Mouse (Mus musculus) thymus, postnatal 14 days (tissue): Measurements from ENCODE around the gene Gse1.
A peak's percentile ranks its signal among the peaks of the same experiment; 100 is the strongest.

Source experiments
- DNase-seq: peaks from one replicate; pipeline ENCODE4 v3.0.0; 2021

Gene Gse1

DNA sequence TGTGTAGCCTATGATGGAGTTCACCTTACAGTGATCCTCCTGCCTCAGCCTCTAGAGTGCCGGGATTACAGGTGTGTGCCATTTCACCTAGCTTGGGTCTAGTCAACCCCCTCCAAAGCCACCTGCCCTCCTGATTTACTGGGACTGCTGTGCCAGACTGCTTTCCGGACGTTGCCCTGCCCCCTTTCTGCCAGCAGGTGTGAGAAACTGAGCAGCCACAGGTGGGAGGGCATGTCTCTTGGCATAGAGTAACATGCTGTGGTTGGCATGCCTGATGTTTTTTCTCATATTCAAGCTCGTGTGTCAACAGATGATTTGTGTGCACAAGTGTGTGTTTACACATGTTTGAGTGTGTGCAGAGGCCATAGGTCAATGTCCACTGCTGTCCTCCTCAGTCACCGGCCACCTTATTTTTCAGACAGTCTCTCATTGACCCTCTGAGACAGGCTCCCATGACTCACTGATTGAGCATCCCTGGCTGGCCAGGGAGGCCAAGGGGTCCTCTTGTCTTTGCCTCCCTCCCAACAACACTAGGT, 15.7 kb downstream of the Gse1 start:
- DNase-seq: no peak

DNA sequence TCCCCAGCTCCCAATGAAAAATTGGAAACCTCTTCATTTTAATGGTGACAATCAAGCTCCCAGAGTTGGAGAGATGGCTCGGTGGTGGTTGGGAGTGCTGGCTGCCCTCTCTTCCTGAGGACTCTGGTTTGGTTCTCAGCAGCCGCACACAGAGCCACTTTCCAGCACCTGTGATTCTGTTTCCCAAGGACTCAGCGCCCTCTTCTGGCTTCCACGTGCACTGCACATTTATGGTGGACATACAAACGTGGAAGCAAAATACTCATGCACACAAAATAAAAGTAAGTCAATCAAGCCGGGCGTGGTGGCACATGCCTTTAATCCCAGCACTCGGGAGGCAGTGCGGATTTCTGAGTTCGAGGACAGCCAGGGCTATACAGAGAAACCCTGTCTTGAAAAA, 16.3 kb downstream of the Gse1 start:
- DNase-seq: no peak

DNA sequence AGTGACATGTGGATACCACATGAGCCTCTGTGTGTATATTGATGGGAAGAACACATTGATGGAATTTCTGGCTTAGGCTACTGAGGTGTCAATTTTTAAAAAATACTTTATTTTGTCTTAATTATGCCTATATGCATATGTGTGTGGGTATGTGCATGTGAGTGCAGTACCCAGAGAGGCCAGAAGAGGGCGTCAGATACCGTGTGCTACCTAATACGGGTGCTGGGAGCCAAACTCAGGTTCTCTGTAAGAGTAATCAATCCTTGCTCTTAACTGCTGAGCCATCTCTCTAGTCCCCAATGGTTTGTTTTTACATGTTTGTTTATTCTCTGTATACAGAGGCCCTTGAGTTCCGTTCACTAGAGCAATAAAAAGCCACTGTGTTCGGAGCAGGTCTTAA, 19.4 kb downstream of the Gse1 start:
- DNase-seq: no peak

DNA sequence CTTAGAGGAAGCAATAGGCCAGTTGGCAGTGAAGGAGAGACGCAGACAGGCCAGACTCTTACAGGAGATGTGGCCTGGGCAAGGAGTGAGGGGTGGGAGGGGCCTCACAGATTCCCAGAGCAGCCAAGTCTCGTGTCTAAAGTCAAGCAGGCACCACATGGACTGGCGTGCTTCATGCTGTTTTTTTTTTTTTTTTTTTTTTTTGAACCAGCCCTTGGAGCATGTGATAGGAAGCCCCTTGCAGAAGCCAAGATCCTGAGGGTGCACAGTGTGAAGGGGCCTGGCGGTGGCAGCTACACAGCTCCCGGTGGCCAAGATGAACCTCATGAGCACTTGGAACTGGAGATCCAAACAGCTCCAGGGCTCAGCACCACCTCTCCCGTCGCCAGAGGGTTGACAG, 19.8 kb downstream of the Gse1 start:
- DNase-seq: no peak

DNA sequence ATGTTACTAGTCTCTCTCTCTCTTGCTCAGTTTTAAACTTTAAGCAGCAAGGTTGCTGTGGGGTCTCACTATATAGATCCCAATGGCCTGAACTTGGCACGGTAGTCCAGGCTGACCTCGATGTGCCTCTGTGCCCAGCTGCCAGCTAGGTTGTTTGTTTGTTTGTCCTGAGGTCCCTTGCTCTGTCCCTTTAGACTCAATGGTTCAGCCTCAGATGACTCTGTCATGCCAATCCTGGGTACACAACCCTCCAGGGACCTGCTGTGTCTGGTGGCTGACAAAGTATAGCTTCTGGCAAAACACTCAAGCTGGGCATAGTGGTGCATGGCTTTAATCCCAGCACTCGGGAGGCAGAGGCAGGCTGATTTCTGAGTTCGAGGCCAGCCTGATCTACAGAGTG, 20.2 kb downstream of the Gse1 start:
- DNase-seq: no peak

DNA sequence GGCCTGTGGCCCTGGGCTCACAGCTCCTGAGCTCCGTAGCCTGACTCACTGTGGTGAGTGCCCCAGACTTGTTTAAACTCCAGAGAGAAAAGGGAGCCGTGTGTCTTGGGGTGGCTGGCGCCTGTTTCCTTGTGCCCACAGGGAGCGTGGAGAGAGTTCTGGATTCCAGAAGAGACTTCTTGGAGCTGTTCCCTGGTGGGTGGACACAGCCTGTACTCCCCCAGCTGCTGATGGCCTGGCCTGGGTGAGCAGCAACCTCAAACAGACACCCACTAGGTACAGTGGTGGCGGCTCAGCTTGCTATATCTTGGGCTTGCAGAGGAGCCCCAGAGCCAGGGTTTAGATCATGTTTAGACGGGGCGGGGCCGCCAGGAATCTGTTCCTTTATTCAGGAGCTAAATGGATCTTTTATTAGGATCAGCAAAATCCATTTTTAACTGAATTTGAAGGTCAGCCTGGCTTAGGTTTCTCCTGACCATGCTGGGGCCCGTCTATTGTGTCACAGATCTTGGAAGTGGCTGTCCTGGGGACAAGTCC, 21.6 kb downstream of the Gse1 start:
- no peak for DNase-seq

DNA sequence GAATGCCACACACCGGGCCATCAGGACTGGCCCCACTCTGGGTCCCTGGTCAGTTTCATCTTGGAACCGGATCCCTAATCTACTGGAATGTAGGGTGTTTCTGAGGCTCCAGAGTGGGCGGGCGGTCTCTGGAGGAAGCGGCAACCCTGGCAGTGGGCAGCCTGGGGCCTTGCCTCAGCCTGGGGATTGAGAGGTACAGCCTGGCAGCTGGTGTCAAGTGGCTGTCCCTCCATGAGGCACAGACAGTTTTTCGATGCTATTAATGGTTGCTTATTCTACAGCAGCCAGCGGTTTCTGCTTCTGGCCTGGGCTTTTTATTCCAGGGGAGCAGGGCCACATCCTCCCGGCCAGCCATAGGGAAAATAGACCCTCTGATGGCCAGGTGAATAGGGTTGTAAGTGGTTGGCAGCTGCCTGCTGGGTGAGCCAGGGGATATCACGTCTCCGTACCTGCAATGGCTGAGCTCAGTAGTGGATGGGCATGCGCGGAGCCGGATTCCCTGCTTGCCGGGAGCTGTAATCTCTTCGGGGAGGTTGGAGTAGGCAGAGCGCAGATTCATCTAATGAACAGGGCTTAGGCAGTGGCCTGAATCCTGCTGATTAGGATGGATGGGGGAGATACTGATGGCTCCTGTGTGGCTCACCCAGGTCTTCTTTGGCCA, 22.6 kb downstream of the Gse1 start:
- no peak for DNase-seq

DNA sequence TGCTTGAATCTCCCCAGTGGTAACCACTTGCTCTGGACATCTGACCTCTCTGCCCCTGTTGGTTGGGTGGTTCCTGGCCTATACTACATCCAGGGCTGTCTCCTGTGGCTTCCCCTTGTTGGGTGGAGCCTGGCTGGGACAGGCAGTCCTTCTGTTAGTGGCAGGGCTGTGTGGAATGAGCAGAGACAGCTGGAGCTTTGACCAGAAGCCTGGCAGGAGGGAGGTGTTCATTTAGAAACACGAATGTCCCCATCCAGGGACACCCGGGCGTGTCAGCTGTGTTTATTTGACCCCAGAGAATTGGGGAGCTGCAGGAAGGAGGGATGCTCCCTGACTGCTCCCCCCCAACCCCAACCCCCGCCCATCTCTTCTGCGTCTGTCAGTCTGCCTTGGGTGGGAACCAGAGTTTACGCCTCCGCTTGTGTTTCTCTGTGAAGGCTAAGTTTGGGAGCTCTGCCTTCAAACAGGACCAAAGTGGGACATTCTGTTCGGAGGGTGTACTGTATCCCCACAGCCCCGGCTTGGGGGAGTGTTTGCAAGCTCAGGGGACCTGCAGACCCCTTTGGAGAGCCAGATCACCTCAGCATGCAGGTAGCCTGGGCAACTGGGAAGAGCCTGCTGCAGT, 23.3 kb downstream of the Gse1 start:
- no peak for DNase-seq

DNA sequence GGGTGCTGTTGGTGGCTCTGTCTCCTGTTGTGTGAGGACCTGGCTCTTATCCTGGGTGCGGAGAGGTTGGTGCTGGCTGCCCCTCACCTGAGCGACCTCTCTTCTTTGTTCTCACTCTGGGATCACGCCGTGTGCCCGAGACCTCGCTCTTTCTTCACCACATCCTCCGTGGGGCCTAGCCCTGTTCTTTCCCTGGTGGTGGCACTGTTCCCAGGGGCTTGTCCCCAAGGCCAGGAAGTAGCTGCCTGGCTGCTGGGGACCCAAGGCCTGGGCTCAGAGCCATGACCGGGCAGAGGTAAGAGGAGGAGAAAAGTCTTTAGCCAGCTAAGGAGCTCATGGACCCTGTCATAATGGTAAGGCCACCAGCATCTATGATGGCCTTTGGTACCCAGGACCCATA, 25.4 kb downstream of the Gse1 start:
- DNase-seq: no peak

DNA sequence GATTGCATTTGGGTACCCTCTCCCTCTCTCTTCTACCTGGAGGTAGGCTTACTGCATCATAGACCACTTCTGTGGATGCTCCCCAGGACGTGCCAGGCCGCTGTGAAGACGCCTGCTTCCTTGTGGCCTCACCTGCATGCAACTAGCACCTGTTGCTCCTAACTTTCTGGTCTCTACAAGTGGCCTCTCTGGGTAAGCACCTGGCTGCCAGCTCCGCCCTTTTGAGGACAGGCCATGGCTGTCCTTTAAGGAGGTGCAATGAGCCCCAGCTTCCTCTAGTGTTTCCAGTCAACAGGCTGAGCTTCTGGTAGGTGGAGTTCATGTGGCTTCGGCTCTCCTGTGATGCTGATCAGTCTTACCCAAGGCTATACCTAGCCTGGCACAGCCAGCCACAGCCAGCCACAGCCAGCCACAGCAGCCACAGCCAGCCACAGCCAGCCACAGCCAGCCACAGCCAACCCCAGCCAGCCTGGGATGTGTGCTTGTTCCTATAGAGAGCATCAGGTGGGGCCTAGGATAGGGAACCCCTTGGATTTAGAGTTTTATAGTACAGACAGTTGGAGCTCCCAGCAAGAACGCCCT, 27.2 kb downstream of the Gse1 start:
- no peak for DNase-seq

DNA sequence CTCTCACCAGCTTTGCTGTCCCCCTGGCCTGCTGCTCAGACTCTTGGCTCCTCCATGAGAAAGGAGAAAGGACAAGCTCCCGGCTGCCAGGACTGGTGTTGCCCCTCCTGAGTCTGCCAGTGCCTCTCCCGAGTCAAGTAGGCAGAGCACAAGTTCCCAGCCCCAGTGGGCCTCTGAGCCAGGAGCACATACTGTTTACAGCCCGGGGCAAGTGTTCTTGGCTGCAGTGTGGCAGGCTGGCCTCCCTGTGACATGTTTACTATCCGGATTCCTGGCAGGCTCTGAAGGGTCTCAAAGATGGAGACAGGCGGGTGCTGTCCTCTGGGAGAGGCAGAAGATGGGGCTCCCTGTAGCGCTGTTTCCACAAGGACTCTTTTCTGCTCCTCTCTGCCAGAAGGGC, 28.7 kb downstream of the Gse1 start:
- DNase-seq: no peak

DNA sequence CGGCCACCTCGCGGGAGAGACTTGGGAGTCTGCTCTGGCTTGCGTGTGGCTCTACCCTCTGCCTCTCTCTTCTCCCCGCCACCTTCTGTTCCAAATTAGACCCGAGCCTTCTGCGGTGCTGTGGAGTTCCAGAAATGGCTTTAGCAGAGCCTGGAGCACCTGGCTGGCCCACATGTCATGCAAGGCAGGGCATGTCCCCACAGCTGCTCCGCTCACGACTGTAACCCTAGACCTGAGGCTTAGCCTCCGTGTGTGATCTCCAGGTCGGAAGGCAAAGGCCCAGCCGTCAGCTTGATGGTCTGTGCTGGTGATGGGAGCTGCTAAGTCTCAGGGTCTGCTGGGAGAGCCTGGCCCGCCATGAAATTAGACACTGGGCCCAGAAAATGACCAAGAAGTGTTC, 30.9 kb downstream of the Gse1 start:
- DNase-seq: no peak

DNA sequence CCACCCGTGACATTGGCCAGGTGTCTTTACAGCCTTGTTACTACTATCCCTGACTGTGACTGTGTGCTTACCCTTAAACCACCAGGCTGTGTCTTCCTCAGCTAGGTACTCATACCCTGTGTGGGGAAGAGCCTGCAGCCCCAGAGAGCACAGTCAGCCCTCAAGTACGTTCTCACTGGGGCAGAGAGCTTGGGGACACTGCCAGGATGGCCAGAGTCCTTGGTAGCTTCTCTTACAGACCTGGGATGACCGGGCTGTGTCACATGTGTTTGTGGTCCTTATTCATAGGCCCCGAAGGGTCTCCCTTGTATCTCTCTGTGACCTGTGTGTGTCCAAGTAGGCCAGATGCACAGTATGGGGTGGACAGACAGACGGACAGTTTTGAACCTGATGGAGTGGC, 32.4 kb downstream of the Gse1 start:
- no peak for DNase-seq

DNA sequence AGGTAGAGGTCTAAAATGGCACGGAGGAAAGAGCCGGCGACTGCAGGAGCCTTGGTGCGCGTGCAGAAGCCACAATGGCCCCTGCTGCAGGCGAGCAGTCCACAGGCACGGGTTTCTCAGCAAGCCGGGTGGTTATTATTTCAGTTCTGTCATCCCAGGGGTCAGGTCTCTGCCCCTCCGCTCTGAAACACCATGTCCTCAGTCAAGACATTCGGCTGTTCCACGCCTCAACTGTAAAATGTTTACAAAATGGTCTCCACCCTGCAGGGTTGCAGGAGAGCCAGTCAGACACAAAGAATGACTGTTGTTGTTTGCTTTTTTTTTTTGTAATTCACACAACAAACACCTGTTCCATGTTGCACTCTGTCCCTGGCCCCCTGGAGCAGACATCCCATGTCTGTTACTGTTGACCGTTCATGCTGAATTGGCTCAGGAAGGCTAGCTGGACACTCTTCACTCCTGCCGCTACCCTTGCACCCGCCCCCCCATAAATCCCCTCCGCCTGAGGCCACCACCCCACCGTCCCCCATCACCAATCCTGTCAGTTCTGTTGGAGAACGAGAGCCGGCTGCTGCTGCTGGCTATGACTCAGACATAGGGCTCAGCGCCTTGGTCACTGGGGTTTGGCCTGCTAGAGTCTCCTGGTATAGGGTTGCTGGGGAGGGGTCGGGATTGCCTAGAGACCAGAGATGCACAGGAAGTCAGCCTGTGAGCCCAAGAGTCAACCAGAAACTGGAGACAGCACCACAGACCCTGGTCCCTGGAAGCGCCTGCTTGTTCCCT, 33.3 kb downstream of the Gse1 start:
- no peak for DNase-seq

DNA sequence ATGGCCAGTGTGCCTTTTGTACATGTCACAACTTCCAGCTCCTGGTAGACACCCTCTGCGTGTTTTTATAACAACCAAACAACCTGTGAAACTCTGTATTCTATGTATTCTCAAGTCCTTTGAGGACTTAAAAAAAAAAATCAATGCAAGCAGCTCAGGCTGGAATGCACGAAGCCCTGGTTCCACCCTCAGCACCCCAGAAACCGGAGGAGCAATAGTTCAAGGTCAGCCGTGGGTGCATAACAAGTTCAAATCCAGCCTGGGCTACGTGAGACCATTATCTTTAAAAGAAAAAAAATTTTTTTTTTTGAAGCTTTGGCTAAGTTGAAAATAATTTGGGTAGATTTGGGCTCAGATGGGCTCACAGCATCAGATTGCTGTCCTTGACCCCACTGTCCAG, 35.6 kb downstream of the Gse1 start:
- DNase-seq: no peak

DNA sequence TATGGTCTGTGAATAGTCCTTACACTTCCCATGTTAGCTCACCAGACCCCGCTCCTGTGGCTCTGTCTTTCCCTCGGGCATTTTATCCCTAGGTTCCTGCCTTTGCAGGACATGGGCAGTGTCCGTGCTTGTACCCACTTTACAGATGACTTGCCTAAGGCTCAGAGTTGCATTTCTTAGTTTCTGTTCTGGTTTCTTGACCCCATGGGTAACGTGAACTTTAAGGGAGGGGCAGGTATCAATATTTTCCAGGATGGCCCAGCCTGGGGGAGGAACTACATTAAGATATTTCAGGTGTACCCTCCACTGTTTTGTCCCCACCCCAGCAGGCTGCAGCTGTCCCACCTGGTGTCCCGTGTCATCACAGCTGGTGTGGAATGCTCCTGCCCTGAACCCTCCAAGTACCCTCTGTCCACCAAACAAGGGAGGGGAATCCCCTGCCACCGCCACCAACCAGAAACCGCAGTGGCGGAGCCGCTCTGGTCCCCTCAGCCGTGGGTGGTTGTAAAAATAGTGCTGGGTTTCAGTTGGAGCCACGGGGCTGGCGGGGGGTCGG, 36.2 kb downstream of the Gse1 start:
- no peak for DNase-seq

DNA sequence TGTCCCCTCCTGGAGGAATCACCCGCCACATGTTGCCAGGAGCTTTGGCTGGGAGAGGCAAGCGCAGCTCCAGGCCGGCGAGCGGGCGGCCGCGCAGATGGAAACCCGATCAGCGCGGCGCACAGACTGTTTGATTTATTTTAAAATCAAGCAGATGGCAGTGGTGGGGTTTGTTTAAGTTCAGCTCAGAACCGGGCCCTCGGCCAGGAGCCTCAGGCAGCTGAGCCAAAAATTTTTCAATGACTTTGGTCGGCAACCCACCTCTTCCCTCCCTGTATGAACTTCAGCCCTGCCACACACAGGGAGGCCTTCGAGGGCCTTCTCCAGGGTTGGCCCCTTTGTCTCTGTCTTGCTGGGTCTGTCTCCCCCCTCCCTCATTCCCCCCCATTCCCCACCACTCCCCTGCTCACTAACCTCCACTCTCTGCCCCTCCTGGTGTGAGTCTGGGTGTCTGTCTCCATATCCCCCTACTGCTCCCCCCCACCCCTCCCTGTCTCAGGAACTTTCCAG, 36.7 kb downstream of the Gse1 start:
- DNase-seq: no peak

DNA sequence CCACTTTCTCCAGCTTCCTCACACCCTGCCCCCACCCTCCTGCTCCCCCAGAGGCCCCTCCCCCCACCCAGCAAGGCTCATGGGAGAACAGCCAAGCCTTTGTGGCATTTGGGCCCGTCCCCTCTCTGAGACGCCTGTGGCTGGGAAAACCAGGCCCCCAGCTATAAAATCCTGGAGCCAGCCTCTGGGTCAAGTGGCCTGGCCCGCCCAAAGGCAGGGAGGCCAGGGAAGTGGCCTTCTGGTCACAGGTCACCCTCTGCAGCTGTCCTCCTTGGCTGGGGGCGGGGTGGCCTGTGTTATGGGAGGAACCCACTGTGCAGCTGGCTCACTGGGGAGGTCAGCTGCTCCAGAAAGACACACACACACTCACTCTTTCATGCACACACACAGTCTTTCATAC, 37.2 kb downstream of the Gse1 start:
- no peak for DNase-seq

DNA sequence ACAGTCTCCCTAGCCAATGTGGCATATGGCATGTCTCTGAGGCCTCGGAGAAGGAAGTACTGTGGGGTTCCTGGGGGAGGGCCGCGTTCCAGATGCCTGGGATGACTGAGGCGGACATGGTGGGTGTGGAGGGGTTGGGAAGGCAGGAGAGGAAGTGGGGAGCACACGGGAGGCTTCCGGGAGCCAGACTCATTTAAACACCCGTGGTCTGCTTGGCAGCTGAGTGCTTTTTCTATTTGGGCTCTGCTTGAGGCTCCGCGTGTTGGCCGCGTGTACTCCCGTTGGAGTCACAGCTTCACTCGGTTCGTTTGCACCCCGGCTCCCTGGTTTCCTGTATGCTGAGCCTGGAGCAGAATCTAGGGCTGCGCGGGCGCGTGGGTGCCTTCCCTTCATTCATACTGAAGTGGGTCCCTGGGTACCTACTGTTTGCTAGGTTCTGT, 40.3 kb downstream of the Gse1 start:
- no peak for DNase-seq

DNA sequence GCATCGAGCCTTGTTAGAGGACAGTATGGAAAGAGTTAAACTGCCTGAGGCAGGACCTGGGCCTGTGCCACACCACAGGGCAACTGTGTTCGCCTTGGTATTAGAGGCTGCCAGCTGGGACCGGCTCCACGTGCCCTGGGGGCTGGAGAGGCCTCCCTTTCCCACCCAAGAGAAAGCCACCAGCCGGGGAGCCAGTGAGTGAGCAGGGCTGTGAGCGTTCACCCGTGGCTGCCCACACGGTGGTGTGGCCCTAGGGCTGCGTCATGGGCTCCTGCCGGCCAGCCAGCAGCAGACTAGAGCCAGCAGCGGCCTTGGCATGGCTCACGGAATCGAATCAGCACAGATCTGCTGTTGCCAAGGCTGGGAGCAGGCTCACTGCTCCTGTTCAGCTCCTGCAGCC, 42.2 kb downstream of the Gse1 start:
- no peak for DNase-seq

DNA sequence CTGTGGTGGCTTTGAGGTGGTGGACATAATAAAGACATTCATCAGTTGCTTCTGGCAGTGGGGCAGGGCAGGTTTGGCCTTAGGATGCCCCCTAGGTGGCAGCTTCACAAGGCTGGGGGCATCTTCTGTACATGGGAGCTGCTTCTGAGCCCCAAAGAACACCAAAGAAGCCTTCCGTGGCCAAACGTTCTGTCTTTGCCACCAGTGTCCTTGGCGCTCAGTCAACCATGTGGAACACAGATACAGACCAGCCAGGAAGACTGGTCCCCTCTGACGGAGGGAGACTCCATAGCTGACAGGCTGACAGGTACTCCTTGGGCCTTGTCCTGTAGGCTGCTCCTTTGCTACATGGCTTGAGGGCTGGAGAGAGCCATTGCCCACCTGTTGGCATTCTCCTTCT, 45.2 kb downstream of the Gse1 start:
- DNase-seq: no peak

DNA sequence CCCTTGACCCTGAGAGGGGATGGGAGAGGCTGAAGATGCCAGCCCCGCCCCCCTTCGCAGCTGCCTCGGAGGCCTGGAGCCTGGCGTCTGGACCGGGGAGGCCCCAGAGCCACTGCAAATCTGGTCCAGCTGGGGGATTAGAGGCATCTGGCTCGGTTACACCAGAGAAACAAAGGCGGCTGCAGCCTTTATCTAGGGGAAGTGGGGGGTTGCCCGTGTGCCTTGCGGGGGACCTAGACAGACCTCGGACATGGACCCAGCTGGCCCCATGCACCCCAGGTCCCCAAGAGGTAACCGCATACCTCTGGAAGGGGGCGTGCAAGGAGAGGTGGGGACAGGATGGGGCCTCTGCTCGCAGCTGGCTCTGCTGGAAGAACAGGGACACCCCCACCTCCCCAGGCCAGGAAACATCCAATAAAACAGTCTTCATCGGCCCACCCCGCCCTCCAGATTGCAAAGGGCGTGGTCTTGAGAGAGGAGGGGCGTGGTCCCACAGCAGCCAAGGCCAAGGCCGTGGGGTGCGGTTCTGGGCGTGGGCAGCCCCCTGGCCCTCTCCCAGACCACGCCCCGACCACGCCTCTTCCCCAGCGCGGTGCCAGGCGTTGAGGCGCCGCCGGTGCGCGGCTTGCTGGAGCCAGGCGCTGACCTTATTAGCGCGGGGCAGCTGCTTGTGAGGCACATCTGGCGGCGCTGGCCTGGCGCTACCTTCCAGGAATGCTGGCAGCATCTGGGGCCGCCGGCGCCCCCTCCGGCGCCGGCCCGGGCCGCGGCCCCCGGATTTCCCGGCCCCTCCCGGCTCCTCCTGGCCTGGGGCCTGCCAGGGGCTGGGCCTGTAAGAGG, 48.0 kb downstream of the Gse1 start:
- peak; percentile 75 for DNase-seq
